Mouse (Mus musculus): ENCODE results near the gene Gmip.

Gmip gene

DNA sequence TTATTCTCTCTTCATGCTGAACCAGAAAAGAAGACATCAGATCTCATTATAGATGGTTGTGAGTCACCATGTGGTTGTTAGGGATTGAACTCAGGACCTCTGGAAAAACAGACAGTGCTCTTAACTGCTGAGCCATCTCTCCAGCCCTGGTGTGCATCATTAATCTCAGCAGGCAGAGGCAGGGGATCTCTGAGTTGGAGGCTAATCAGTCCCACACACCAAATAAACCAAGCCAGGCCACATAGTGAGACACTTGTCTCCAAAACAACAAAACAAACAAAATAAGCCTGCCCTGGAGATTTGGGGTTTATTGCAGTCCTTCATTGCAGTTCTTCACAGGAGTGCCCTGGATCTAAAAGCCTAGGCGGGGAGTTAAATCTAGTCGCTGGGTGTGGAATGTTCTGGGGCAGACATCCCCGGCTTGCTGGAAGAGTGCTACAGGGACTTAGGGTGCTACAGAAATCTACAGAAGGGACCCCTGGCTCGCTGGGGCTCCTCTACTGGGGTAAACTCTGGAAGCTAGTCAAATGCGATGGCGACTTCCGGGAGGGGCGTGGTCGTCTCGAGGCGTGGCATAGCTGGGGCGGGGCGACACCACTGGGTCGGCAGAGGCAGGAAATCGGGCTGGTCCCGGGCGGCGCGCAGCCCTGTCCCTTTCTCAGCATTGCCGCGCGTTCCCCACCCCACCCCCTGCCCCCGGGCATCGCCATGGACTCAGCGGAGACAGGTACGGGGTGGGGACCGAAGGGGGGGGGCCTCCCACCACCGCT is at the start of gene Gmip:
TSS of gene Gmip (plus strand) at position 586 of the 770 bp plus-strand sequence.
- DNase-seq, result peak; percentile 87

DNA sequence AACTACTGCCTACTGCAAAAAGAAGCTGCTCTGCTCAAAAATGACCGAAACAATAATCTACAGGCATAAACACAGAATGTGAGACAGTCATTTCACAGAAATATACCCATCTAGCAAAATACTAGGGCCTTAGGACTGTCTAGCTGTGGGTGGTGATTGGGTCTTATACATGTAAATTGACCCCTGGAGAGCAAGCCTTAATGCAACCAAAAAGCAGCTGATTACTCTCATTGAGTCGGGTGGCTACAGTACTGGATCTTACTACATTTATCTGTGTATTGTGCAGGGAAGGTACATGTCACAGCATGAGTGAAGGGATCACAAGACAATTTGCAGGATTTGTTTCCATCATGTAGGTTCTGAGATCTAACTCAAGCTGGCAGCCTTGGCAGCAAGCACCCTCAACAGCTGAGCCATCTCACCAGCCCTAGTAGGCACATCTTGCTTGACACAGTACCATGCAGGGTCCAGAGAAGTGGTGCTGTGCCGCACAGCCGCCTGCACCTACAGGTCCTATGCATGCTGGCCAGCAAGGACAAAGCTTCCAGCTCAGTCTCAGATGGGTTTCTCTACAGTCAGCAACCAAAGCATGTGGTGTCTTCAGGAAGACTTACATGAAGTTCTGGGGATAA is 46.5 kb upstream of the Gmip start:
- no peak for DNase-seq

DNA sequence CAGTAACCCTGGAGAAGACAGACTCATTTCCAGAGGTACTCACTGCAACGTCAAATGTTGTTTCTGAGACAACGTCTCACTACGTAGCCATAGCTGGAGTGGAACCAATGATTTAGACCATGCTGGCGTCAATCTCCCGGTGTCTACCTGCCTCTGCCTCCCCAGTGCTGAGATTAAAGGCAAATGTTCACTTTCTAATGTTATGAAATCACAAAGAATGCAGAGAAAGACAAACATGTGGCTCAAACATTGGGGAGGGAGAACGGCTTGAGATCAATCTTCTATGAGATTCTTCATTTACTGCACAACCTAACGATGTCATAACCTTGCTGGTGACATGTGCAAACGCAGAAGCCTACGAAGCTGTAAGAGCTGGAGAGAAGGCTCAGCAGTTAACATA is 37.3 kb upstream of the Gmip start:
- no peak for DNase-seq

DNA sequence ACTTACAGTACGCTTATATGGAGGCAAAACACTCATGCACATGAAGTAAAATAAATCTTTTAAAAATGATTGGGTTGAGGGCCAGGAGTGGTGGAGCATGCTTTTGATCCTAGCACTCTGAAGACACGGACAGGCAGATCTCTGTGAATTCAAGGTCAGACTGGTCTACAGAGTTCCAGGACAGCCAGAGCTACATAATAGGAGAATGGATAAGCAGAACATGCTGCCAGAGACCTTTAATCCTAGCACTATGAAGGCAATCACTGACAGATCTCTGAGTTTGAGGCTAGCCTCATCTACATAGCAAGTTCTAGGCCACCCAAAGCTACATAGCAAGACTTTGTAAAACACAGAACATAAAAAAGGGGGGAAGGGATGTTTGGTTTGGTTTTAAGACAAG is 36.4 kb upstream of the Gmip start:
- DNase-seq, result no peak

DNA sequence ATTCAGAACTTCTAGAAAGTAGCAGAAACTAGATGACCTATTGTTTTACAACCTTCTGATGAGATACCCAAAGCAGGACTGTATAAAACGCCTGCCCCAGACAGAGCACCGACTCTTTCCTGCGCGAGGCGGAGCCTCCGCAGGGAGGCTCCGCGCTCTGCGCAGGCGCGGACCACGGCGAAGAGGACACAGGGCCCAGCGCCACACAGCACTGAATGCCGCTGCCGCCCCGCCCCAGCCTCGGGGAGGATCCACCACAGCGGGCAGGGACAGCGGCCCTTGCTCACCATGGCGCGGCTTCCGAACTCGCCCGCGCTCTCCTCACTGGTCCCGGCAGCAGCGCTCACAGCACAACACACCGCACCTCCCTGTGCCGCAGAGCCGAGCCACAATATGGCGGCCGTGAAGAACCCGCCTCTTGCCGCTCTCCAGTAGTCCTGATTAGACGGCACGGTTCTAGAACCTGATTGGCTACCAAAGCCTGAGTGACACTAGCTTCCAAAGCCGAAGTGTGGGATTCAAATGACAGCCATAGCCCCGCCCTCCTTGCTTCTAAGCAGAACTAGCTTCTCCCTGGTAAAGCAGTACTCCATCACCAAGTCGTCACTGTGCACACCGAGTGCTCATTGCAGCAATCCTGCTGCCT is 33.9 kb upstream of the Gmip start, which contains the start of gene Gm20422:
TSS of gene Gm20422 (minus strand) at position 384 of the 646 bp plus-strand sequence.
- peak; percentile 92 for DNase-seq

DNA sequence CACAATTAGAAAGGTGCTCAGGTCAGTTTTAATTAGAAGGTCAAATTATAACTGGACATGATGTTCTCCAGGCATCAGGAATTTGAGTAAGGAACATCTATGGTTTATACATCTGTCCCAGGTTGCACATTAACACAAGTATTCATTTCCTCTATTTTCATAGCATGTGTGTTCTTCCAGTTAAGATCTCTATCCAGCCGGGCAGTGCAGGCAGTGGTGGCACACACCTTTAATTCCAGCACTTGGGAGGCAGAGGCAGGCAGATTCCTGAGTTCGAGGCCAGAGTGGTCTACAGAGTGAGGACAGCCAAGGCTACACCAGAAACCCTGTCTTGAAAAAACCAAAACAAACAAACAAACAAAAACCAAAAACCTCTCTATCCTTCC is 33.3 kb upstream of the Gmip start:
- DNase-seq, result no peak

DNA sequence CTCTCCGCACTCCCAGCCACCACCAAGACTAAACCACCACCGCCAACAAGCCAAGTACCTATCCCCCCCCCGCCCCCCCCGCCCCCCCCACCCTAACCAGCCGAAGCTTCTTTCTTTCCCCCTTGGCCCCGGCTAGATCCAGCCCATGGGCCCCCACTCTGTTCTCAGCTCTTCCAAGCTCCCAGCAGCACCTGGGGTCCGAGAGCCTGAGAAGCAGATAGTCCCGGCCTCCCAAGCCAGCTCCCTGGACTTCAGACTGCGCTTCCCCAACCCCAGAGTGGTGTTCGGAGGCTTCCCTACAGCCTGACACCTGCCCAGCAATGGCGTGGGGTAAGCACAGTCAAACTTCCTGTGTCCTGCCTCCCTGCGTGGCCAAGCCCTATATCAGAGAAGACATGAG is 31.4 kb upstream of the Gmip start:
- no peak for DNase-seq

DNA sequence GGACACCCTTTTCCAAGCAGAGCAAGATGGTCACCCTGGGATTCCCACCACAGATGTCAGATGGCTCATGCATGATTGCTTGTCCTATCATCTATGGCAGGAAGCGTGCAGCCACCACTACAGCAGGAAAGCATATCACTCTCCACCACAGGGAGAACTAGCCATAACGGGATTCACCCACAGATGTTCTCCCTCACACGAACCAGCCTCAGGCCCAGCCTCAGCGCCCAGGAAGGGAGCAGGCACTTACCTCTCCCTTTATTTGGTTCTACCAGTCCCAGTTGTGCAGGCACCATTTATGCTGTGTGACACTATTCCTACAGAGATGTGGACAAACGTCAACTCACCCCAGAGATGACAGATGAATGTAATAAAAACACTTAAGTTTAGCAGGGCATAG is 19.4 kb upstream of the Gmip start:
- DNase-seq, result no peak

DNA sequence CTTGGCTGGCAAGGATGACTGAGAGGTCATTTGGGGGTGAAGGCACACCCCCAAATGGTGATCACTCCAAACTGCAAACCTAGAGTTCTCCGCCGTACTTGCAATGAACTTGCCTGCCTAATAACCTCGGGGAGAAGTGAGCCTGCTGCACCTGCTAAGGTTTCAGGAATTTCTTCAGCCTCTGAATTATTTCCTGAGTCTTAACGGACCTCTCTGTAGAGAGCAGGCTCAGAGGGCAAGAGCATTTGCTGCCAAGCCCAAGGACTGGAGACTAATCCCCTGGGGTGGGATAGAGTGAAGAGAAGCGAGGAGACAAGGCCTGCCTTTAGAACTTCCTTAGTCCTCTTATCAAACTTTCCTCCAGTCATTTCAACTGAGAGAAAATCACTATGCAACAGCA is 18.7 kb upstream of the Gmip start:
- peak; percentile 13 for DNase-seq

DNA sequence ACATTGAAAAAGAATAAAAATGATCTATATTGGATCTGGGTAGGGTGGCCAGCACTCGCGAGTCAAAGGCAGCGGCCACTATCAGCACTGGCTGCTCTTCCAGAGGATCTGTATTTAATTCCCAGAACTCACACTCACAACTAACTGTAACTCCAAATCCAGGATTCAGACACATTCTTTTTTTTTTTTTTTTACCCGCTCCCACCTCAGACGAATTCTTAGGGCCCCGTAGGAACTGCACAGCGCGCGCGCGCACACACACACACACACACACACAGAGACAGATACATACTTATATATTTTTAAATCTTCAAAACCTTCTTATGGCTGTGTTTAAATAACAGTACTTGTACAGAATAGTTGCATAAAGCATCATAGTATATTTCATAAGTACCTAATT is 18.1 kb upstream of the Gmip start:
- no peak for DNase-seq

DNA sequence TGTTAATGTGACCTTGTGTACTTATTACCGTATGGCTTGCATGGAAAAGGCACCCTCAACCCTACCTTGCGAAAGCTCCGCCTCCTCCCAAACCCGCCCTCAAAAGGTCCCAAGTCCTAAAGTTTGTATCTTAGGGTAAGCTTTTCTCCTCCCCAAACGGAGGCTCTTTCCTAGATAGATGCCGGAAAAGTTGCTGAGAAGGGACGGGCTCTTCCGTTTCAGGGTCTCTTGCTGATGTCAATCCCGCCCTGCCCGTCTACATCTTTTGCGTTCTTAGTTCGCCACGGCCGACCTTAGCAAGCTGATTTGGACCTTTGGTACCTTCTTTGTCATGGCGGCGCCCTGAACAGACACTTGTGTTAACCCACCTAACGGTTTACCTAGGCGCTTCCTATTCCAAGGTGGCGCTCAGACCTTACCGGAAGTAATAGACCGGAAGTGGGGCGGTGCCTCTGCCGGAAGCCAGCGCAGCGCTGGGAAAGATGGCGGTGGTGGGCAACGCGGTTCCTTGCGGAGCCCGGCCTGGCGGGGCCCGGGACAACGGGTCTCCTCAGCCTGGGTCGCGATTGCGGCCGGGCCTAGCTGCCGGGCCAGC is 17.6 kb upstream of the Gmip start, which contains the start of the genes Atp13a1 and Zfp866:
TSS of gene Atp13a1 (plus strand) at position 391 of the 595 bp plus-strand sequence.
TSS of gene Zfp866 (minus strand) at position 406 of the 595 bp plus-strand sequence.
- DNase-seq, result peak; percentile 91

DNA sequence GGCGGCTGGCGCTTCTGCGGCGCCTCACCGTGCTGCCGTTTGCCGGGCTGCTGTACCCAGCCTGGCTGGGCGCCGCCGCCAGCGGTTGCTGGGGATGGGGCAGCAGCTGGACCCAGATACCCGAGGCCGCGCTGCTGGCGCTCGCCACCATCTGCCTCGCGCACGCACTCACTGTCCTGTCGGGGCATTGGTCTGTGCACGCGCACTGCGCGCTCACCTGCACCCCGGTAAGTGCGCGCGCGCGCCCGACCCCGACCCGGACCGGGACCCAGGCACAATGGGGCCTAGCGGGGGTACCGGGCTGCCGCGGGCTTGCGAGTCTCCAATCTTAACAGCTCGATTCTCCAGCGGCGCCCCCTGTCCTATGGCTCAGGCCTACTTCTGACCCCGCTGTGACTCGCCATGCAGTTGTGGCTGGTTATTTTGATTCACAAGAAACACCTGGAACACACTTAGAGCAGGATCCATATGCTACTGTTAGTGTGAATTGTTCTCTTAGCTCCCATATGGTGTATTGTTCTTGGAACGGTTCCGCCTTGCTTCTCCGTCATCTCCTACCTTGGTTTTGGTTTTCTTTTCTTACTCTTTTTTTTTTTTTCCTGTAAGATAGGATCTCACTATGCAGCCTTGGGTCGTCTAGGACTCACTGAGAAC is 16.9 kb upstream of the Gmip start:
- DNase-seq, result no peak

DNA sequence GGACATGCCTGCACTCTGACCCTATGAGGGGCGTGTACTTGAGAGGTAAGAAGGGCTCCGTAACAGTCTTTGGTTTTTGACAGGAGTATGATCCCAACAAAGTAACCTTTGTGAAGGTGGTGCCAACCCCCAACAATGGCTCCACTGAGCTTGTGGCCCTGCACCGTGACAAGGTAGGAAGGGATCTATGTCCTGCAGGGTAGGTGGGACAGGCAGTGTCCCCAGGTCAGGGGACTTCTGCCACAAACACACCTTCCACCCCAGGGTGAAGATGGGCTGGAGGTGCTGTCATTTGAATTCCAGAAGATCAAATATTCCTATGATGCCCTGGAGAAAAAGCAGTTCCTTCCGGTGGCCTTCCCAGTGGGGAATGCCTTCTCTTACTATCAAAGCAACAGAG is 14.8 kb upstream of the Gmip start:
- no peak for DNase-seq

DNA sequence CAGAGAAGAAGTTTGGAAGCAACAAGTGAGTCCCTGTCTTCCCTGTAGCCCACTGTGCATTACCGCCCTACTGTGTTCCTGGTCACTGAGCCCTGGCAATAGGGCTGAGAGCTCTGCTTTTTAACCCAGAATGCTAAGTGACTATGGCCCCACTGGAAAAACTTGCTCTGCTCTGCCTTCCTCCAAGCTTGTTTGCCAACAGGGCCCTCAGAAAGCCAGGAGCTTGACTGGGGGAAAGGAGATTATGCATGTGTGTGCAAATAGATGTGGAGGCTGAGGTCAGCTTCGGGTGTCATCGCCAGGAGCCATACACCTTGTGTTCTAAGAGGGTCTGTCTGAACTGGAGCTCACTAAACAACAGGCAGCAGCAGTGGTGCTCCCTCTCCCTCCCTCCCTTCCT is 14.4 kb upstream of the Gmip start:
- no peak for DNase-seq

DNA sequence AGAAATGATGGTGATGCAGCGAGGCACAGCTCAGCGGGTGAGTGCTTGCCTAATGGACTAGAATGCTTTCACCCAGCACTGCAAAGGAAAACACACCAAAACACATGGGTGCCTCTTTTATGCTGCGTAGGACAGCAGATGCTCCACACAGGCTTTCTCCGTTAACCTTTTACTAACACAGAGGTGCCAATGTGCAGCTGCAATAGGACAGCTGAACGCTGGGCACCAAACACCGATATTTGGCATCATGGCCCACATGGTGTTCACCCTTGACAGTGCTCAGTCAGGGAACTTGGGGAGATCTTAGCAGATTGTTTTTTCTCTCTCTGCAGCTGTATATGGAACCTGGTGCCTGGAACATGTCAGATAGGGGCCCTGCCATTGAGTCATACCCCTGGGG is 13.6 kb upstream of the Gmip start:
- no peak for DNase-seq

DNA sequence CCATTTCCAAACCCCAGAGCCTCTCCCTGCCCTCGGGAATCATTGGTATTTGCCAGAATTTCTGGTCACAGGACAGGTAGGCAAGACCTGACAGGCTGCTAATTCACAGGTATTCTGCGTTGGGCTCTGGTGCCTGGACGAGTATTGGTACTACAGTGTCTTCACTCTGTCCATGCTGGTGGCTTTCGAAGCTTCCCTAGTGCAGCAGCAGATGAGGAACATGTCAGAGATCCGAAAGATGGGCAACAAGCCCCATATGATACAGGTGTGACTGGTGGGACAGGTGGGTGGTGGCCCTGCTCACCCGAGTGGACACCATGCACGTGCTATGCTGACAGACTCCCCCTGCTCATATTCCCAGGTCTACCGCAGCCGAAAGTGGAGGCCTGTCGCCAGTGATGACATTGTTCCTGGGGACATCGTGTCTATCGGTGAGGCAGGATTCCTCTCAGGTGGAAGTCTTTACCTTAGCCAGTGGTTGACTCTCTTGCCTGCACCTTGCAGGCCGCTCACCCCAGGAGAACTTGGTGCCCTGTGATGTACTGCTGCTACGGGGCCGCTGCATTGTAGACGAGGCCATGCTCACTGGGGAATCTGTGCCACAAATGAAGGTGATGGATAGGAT is 11.6 kb upstream of the Gmip start:
- no peak for DNase-seq

DNA sequence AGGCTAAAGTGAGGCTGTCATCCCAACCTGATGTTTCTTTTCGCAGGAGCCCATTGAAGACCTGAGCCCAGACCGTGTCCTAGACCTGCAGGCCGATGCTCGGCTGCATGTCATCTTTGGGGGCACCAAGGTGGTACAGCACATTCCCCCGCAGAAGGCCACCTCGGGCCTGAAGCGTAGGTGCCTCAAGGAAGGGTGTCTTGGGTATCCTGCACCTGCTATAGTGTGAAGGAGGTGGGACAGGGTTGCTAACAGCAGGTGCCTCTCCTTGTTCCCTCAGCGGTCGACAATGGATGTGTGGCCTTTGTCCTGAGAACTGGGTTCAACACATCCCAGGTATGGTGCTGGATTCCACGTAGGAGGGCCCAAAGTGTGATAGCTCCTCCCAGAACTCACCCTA is 10.8 kb upstream of the Gmip start:
- no peak for DNase-seq

DNA sequence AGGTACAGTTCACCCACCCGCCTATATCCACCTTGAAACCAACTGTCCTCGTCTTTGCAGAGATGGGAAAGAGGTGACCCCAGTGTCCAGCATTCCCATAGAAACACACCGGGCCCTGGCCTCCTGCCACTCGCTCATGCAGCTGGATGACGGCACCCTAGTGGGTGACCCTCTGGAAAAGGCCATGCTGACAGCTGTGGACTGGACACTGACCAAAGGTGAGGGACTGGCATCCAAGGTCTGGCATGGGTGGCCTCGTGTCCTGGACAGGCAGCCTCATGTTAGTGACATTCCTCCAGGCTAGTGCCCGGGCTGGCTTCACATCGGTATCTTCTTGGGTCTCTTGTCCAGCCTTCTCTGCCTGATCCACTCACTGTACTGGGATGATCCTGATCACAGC is 9.2 kb upstream of the Gmip start:
- DNase-seq, result no peak

DNA sequence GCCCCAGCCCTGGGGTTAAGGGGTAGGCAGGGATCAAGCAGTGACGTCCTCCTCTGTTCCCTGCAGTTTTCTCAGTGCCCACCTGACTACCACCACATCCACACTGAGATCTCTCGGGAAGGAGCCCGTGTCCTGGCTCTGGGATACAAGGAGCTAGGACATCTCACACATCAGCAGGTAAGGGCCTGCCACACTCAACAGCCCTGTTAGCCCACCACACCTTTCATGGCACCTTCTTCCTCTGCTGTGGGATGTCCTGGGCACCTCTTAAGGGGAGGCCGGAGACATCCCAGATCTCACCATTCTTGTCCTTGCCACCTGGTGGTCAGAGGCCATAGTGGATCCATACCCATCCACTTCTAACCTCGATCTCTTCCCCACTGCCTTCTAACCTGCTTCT is 8.5 kb upstream of the Gmip start:
- DNase-seq, result no peak

DNA sequence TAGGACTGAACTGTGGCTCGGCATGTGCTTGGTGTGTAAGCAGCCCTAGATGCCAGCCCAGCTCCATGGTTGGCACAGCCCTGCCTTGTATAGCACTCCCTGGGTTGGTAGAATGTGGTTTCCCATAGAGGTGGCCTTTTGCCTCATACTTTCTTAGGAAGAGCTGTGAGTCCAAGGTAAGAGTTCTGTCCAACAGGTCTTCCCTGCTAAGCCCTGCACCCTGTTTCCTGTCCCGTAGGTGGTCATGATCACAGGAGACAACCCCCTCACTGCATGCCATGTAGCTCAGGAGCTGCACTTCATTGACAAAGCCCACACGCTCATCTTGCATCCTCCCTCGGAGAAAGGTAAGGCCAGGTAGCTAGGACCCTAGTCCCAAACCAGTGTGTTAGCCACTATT is 6.7 kb upstream of the Gmip start:
- DNase-seq, result no peak

DNA sequence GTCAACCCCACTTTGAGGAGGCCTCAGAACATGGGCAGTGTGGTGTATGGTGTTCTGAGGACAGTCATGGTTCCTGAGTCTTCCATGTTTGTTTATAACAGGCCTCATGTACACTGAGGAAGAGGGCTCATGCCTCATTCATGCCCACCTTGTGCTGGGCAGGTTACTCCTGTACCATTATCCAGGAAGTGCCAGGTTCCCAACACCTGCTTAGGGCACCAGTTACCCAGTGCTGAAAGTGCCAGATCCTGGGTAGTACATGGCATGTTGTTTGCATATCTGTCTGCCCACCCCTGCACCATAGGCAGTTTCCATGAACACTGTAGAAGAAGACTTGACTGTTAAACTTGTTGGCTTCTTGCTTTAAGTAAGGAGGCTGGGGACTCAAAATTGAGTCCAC is 6.3 kb upstream of the Gmip start:
- DNase-seq, result no peak

DNA sequence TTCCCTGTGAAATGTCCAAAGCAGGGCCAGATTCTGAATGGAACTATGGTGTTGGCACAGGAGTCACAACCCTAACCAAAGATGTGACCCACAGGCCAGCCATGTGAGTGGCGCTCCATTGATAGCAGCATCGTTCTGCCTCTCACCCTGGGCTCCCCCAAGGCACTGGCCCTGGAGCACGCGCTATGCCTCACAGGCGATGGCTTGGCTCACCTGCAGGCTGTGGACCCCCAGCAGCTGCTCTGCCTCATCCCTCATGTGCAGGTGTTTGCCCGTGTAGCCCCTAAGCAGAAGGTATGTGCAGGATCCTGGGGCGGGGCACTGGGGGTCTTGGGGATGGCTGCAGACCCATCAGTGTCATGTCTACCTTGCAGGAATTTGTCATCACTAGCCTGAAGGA is 5.1 kb upstream of the Gmip start:
- DNase-seq, result no peak

DNA sequence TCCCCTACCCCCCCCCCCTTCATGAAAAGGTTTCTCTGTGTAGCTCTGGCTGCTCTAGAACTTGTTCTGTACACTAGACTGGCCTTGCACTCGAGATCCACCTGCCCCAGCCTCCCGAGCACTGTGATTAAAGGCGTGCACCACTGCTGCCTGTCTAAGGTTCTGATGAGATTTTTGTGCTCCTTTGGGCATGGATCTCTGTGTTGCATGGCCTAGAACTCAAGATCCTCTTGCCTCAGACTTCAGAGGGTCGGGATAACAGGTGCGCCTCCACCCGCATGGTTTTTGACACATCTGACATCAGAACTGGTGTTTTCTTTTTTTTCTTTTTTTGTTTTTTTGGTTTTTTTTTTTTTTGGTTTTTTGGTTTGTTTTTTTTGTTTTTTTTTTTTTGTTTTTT is 3.9 kb upstream of the Gmip start:
- DNase-seq, result no peak

Measured in kidney, adult 18-20 months (tissue).